Mouse (Mus musculus) telencephalon, adult 2 months (tissue): ENCODE measurements around the gene Rora.

Experiments used
- DNase-seq: peaks from one replicate; pipeline ENCODE4 v3.0.0-alpha.2; 2011; ENCODE audit warnings: low read depth, low spot score

Rora gene

DNA sequence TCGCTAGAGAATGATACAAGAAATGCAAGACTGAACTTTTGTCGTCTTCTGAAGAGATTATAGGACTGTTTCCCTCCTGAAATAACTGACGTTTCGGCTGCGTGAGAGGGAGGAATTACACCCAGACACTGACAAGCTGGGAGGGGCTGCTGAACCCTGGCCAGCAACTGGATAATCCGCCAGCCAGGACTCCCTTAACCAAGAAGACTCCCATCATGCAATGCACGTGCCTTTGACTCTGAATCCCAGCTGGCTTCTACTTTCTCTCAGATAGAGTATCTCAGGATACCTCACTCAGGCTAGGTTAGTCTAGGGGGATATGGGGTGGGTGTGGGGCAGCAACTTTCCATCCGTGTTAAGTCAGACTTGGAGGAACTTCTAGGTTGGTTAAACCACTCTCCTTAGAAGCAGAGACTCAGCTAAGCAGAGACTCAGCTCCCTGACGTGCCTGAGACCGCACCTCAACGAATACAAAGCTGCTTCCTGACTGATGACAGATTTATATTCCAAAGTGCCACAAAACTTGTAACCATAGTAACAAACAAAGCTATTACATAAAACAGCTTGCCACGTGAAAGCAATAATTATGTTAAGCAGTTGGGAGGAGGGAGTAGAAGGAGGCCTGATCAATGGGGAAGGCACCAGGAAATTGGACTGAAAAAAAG lies 302.8 kb downstream of the Rora start:
- no peak for DNase-seq

DNA sequence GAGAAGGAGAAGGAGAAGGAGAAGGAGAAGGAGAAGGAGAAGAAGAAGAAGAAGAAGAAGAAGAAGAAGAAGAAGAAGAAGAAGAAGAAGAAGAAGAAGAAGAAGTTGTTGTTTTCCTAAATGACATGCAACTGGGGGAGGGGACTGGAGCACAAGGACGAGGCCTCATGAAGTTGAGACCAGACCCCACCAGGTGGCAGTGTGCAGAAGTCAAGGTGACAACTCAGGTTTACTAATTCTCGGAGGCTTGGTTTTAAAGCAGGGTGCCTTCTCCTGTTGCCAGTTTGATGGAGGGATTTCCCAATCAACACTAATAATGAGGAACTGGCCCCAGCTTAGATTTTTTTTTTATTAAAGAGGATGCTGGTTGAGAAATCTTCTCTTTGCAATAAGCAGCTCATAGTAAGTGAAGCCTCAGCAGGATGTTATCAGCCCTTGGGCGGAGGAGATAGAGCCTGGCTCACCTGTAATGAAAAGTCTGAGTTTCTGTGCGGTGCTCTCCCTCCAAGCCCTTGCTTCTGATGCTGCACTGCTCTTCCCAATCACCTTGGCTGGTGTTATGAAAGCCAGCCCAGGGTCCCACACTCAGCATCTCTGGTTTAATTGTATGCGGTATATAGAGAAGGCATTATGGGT lies 303.5 kb downstream of the Rora start:
- DNase-seq: no peak

DNA sequence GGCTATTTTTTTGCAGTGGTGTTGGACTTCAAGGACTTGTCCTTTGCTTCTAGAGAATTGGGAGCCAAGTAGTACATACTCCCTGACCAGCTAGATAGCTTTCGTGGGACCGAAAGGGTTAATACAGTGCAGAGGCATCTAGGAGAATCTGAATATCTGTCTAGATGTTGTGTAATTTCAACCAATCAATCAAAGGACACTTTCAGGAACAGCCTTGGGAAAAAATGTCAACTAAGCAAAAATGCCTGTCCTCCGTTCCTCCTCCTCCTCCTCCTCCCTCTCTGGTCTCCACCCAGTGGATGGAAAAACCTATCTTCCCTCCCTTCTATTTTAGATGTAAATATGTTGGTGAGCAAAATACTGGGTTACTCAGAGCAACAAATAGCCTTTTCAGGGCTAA lies 304.2 kb downstream of the Rora start:
- DNase-seq: no peak

DNA sequence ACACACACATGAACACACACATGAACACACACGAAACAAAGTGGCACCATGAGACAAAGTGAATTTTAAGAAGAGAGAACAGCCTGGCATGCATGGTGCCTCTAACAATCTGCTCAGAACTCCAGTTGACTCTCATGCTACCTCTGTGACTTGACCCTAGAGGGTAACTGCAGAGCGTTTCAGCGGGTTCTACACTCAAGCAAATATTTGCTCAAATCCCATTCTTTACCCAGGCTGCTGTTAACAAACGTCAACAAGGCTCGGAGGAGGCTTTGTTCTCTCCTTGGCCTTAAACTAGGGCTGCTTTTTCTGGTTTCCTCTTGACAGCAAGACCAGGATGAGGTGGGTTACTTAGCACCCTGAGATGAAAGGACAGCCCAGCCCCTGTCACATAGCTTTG lies 305.3 kb downstream of the Rora start:
- DNase-seq: no peak

DNA sequence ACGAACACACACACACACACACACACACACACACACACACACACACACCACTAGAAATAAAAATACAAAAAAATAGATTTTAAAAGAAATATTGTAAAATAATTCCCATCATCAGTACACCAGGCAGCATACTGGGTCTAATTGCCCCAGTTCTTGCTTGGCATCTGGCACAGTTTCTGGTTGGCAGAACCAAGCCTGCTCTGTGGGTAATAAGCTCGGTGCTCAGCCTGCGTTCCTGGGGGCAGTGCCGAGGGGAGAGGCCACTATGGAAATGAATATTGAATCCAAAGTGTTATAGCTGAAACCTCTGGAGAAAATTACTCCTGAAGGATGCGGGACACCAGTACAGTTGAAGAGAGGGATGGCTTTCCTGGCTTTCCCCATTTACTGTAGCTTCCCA lies 310.3 kb downstream of the Rora start:
- DNase-seq: no peak

DNA sequence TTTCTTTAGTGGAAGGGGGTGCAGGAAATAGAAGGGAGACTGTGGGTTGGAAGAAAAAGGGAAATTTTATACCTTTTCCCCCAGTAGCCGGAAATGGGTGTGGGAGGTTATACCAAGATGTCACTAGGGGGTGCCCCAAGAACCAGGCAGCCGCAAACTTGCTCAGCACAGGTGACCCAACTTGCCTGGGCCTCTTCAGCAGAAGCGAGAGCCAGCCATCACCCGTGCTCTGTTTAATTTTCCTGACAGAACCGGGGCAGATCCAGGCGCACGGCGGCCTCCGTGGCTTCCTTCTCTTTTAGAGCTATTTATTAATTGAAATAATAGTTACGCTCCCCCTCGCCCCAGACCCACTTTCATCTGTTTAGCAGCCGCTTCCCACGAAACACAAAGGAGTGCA lies 313.0 kb downstream of the Rora start:
- no peak for DNase-seq

DNA sequence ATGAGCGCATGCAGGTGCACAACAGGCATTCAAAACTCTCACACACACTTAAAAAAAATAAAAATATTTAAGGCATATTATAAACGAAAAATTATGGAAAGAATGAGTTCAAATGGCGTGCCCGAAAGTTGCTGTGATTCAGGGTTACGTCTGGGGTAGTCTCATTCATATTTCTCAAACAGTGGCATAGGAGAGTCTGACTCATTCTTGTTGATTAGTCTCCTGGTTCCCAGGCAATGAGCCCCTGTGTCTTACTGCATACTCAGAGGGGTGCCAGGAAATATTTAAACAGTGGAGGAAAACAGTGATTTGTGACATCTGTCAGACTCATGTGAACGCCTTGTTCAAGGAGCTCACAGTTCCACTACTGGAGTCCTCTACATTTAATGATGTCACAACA lies 316.5 kb downstream of the Rora start:
- DNase-seq: no peak

DNA sequence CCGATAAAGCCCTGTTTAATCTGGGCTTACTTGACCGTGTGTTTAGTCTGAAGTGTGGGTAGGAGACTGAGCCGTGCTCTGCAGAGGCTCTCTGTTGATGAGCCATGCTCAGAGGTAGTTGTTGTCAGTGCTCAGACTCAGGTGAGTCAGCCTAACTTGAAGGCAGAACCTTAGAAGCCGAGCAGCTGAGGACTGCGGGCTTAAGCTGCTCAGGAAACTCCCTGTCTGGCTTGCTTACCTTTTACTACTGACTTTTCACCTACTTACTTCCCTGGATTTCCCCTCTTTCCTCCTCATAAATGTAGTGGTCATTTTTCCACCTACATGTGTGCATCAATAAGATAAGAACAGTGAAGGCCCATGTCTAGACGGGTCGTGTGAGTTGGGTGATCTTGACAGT lies 318.7 kb downstream of the Rora start:
- DNase-seq: no peak

DNA sequence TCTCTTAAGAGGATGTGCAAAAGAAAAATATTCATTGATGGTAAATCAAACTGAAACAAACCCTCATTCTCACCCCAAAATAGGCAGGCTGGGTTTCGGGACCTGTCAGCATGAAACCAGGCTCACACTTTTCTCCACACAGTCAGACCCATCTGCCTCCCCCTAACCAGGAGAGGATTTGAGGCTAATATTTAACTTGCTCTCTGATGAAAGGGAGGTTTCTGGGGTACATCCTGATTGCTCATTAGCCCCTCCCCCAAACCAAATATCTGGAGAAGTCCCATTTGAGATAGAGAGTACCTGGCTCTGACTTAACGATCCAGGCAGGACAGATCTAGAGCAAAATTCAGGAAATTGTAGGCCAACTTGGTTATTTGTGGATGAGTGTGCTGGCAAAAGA lies 320.9 kb downstream of the Rora start:
- DNase-seq: no peak

DNA sequence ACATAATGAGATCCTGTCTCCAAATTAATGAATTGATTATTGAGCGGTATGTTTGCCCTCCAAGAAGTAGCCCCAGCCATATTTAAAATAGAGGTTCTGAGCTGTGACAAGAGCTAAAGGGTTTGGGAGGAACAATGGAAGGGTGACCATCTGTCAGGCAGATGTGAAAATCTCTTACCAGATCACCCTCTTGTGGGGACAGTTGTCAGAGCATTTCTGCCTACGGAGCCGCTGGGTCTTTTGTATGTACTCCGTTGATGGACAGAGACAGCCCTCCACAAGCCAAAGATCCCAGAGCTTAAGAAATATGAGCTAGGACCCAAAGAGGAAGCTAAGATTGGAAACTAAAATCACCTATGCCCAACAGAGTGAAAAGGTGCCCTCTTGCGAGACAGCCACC lies 322.6 kb downstream of the Rora start:
- DNase-seq: no peak

DNA sequence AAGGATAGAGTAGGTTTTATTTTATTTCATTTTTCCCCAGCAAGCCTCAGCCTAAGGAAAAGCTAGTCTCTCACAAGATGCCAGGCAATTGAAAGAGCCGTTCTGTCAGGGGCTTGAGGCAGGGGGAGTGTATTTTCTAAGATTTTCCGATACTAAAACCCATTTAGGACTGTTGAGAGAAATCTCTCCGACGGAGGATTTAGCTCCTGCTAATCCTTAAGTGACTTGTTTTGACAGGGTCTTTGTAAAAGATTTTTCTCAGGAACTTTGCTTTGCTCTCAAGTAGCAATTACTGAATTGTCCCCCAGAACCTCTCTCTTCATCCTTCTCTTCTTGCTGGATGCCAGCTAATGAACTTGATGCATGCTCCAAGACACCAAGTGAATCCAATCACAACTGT lies 323.3 kb downstream of the Rora start:
- no peak for DNase-seq

DNA sequence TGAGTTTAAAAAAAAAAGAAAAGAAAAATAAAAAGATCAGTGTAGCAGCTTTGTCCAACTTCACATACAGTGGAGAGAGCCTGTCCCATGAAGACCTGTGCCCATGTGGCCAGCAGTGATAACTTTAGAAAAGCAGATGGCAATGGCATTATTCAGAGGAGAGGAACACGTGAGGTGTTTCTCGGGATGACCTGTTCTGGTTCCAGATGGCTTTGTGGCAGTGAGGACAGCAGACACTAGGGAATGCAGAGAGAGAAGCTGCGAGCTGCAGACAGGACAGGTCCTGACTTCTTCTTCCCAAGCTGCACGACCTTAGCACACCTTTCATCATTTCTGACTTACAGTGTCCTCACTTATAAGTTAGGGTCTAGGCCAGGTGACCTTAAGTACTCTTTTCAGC lies 325.1 kb downstream of the Rora start:
- no peak for DNase-seq

DNA sequence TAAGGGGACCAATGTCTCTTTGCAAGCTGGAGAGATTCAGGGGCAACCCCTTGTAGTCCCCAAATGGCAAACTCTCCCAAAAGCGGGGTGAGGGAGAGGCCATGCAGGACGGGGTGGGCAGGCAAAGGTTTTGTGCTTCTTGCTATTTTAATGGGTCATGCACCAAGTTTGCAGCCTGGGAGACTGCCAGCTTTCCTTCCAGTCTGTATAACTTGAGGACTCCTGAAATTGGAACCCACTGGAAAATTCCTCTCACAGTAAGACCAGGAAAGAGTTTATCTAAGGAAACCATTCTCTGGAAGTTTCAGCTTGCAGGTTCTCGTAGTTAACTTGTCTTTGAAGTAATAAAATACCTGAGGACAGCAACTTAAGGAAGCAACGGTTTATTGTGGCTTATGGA lies 326.5 kb downstream of the Rora start:
- no peak for DNase-seq

DNA sequence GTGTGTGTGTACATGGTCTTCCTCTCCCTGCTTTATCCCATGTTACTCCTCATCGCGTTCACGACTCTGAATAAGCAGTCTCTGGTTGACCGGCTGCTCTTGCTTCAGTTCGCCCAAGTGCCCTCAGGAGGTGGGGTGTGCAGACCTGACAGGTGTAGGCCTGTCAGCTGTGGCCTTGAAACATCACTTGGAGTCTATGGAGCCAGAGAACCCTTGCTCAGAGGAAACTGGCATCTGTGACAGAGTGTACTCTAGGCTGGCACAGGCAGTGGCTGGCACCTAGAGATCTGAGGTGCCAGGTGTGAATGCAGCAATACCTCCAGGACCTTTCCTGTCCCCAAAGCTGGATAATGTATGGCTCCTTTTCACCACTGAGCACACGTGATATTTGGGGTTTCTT lies 331.5 kb downstream of the Rora start:
- no peak for DNase-seq

DNA sequence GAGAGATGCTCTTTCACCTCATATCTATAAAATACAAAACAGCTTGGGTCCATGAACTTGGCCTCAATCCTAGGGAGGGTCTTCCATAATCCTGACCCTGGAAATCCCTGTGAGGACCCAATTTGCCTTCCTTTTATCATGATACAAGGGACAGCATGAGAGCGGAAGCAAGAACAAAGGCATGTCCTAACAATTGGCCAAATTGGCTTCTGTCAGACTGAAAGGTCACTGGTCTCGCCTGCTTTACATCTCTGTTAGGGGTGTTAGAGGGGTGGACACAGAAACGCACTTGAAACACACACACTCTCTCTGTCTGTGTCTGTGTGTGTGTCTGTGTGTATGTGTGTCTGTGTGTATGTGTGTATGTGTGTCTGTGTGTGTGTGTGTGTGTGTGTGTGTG lies 332.2 kb downstream of the Rora start:
- DNase-seq: no peak

DNA sequence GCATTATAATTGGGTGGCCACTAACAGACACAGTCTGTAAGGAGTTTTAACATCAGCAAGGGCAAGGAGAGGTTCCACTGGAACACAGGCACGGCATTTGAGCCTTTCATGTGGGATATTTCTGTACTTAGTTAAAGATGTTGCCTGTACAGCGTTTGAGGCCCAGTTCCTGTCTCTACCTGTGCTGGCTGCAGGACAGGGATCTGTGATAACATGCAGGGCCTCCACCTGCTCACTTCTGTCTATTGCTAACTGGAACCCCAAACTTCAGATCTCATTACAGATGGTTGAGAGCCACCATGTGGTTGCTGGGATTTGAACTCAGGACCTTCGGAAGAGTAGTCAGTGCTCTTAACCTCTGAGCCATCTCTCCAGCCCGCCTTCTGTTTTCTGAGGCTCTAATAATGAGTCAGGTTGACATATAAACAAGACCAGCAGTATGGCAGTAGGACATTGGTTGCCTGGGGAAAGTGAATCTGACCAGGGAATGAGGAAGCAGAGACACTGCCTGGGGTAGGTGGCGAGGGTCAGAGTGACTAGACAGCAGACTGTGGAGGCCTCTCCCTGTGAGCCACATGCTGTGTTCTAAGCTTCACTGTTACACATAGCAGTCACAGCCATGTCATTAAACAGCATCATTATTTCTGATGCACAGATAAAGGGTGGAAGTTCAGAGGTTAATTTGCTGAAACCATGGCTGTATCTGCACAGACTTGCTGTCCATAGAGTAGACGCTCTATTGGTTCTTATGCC lies 333.9 kb downstream of the Rora start:
- no peak for DNase-seq

DNA sequence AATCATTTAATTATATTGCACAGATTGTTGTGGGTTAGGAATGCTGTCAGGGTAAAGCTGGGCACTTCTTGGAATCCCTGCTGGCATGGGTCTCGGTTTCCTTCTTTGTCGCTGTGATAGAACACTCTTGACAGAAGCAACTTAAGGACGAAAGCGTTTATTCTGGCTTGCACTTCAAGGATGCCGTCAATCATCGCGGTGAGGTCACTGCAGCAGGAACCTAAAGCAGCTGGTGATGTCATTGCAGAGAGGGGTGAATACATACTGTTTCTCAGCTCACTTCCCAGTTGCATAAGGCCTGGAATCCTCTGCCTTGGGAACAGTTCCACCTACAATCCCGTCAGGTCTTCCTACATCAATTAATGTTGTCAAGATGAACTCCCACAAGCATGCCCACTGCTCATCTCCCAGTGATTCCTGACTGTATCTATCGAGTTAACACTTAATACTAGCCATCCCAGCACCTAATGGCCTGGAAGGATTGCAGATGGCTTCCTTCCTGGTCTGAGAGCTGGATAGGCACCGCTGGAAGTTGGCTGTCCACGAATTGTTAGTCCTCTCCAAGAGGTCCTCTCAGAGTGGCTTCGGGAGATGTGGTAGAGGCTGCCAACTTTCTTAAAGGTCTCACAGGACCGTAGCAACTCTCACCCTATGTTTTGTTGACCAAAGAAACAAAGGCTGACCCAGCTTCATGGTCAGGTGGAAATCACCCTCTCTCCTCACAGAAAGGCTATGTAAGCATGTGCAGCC lies 334.8 kb downstream of the Rora start:
- no peak for DNase-seq

DNA sequence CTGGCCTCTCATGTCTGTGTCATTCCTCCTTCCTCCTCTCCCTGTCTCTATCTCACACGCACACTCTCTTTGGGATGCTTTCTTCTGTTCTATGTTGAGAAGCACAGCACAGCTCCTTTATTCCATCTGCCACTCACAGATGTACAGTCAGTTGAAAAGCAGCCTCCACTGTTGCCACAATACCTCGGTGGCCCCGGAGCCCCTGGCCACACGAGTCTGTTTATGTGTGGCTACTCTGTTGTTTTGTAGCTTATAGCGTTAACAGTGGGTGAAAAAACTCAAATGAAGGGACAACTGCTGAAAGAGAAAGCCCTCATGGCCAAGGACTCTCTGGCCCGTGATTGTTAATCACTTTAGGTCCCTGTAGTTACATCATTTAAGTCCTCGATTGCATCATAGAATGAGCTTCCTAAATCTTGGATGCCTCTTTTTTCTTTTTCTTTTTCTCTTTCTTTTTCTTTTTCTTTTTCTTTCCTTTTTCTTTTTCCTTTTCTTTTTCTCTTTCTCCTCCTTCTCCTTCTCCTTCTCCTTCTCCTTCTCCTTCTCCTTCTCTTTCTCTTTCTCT lies 336.4 kb downstream of the Rora start:
- no peak for DNase-seq

DNA sequence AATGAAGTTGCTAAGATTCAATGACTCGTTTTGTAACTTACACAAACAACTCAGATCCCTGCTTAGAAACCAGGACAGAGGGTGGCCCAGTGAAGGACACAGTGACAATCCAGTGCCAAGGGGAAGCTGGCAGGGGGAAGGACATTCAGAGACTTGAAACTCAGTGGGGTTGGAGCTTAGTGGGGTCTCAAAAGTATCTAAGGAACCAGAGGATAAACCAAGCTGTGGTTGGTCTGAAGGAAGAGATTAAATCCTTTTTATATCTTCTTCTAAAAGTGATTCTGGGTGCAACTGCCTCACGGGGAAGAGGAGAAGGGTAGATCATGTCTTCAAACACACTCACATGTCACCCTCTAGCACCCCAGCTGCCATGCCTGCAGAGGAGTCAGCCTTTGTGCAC lies 340.3 kb downstream of the Rora start:
- no peak for DNase-seq

DNA sequence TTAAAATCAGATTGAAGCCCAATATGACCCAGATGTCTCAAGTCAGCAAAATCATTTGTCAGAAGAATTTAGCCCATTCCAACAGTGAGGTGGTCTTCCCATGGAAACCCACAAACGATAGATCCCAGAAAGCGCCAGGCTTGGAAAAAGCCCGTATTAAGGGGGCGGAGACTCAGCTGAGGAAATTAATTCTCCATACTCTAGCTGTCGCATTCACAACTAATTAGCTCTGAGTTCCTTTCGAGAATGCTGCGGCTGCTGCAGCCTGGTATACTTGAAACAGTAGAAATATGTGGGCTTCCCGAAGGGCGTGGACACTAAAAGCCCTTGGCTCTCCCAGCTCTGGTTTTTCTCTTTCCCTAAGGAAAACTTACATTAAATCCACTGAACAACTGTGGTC lies 345.4 kb downstream of the Rora start:
- DNase-seq: no peak

DNA sequence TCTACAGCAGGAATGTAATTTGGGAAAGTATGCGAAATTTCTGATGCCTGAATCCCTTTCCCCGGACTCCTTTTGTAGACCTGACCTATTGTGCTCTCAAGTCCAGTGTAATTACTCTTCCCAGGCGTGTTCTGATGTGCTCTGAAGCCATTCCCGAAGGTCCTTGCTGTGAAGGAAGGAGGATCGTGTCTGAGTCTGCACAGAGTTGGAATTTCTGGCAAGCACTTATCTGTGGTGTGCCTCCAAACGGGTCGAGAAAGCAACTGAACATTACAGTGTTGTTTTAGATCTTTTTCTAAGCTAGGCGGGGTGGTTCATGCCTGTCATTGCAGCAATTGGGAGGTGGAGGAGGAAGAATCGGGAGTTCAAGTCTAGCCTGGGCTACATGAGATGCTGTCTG lies 350.9 kb downstream of the Rora start:
- DNase-seq: no peak

DNA sequence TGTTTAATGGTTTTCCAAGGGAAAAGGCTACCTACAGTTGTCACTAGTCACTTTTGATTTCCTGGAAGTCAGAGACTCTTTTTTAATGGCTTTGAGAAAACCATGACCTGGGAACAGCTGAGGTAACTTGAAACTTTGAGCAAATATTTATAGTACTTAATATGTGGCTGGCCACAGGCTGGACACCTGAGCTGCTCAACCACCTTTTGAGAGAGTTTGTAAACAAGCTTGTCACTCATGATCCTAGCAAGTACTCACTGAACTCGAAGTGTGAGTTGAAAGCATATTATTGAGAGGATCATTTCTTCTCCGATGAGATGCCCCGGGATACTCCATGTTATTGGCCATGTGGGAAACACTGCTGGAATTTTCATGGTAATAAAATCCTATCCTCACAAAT lies 353.1 kb downstream of the Rora start:
- no peak for DNase-seq
